Mouse (Mus musculus) olfactory bulb, adult 2 months (tissue): ENCODE data around the gene Spats2.

Experiments
- CTCF ChIP-seq: fragments of 200-500 bp; IDR thresholded peaks from 2 replicates; pipeline ENCODE4 v1.5.1; 2012; ENCODE audit warnings: low read depth, mild to moderate bottlenecking, low read length, moderate library complexity; ENCODE audit not compliant: insufficient read depth
- POLR2A ChIP-seq: fragments of 200-500 bp; IDR thresholded peaks from 2 replicates; pipeline ENCODE4 v1.6.1; 2012; ENCODE audit warnings: mild to moderate bottlenecking, low read depth, low read length, moderate library complexity; ENCODE audit not compliant: insufficient read depth

DNA sequence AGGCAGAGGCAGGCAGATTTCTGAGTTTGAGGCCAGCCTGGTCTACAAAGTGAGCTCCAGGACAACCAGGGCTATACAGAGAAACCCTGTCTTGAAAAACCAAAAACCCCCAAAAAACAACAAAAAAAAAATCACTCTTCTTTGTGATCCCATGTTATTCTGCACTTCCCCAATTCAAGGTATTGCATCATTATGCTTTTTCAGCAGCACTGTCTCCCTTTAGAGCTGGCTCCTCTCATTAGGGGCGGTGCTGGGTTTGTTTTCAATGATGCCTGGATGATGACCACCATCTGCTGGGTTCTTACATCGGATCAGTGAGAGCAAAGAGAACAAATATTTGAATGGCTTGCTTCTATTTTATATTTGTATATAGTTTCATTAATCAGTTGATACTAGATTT, 3.1 kb upstream of the Spats2 start:
- TF ChIP-seq POLR2A, result no peak
- TF ChIP-seq CTCF, result no peak
